Mouse (Mus musculus) spleen, postnatal 0 days (tissue): ENCODE measurements around the gene Csrp2. TPM values are rescaled to one million over a fixed set of nuclear protein-coding genes. Genes with fewer than 3 reads are reported as not detected.

Experiments
- polyA plus RNA-seq: library from polyadenylated mRNA; unstranded; fragments of >200 nt; fragmentation: Nextera tagmentation; extraction: Ambion mirVana; gene quantifications from 2 replicates; pipeline ENCODE4 v1.2.1, GENCODE M21; 2015

Gene Csrp2
- polyA plus RNA-seq = 46.6 and 55.5 TPM in 2 replicates

DNA sequence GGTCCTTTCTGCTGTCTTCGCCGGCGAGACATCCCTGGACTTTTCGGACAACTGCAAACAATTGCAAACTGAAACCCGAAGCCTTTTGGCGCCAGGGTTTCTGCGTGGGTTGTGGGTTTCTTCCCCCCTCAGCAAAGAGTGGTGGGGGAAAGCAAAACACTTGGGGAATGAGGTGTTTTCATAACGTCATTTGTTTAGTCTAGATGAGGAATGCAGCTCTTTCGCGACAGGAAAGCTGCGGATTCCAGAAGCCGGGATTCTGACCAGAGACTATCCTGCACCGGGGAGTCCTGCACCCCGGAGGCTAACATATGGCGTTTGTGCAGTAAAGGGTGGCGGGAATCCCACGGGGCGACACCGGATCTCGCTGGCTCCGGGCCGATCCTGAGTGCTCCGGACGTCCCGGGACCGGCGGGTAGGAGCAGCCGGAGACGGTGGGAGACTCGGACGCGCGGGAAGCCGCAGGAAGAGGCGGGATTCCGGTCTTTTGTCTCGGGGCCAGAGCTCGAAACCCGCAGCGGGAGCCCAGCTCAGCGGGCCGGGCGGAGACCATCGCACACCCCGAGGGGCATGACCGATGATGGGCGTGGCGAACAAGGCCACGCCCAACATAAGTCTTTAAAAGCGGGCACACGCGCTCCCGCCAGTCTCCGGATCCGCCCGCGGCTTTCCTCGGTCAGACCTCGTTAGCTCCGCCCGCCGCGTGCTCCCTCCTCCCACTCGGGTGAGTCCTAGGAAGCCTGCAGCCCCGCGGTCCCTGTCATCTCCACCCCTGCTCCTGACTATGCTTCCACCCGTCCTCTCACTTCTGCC lies at the start of gene Csrp2:
Gene Csrp2 (plus strand): TSS at position 259 of the 813 bp plus-strand sequence.

Other genes with a start within 250 kb of the Csrp2 start
- 12.9 and 13.9 TPM in 2 replicates for gene E2f7, start 174.3 kb upstream of the Csrp2 start, polyA plus RNA-seq
- 10.4 and 14.0 TPM in 2 replicates for gene Zdhhc17, start 90.4 kb downstream of the Csrp2 start, polyA plus RNA-seq
- gene Osbpl8, start 245.0 kb downstream of the Csrp2 start, polyA plus RNA-seq = 14.8 and 18.6 TPM in 2 replicates